Mouse (Mus musculus): Measurements from ENCODE around the gene Rpl21. TPM values are rescaled to one million over a fixed set of nuclear protein-coding genes. Genes with fewer than 3 reads are reported as not detected.

Gene Rpl21
- polyA plus RNA-seq, 1 experiment from 2014 or later, result 302 TPM

DNA sequence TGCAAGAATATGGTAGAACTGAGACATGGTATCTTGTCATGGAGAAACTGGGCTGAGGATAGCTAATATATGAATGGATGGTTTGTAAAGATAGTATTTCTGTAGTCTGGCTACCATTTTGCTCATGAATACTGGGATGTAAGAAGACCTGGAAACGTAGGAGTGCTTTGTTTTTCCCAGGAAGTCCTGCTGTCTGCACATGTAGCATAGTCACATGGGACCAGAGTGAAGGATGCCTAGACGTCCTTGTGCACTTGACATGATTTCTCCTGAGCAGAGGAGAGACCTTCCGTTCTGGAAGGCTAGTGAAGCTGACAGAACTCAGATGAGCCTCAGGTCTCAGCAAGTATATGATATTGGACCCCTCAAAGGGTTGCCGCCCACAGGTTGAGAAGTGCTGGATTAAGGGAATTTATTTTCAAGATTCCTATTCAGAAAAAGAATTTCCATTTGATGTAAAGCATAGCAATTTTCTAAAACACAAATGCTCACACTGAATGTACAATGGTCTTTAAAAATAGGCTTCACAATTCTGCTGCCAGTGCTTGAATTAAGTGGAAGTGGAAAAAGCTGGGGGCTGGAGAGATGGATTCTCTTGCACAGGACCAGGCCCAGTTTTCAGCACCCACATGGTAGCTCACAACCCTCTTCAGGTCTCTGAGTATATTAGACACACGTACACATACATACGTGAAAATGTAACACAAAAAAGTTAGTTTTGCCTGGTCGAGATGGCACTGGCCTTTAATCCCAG lies 5.5 kb downstream of the Rpl21 start:
- ATAC-seq (replicated peaks), result no peak
- Histone ChIP-seq H3K9me3 (no peaks in the 10 kb centered on the region), H3K4me2 (no peak overlapping the region), H3K9ac (no peak overlapping the region), H3K4me3 (no peak overlapping the region), H3K4me1 (peaks cover 11% of the 10 kb centered on the region), H3K27ac (no peak overlapping the region), H3K36me3 (replicated peaks) (peaks cover 23% of the 10 kb centered on the region; the same call in 1 of the 2 replicates), H3K27me3 (replicated peaks) (no peaks in the 10 kb centered on the region)
- WGBS, result 72% methylated on average over 7 of the region's 7 CpGs

DNA sequence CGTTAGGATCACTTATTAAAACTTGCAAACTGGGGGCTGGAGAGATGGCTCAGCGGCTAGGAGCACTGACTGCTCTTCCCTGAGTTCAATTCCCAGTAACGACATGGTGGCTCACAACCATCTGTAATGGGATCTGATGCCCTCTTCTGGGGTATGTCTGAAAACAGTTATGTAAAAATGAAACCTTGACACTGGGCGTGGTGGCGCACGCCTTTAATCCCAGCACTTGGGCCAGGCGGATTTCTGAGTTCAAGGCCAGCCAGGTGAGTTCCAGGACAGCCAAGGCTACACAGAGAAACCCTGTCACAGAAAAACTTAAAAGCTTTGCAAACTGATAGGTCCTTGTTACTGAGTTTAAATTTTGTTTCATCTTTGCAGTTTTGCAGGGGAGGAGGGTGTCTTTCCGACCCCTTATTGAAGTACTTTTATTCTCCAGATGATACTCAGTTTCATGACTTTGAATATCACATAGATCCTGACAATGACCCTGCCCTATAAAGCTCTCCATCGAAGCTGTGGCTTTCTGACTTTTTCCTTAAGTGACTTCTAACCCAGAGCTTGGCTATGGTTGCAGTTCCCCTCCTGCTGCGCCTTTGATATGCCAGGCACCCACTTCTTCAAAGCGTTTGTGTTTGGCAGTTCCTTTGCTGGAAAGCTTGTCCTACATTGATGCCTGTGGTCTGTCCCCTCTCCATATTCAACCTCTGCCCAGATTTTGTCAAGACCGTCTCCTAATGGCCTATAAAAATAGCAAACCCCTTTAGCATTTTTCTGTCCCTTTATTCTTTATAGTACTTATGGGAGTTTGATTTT lies 6.4 kb downstream of the Rpl21 start:
- peak; percentile 40; the same call in 1 of the 2 replicates for ATAC-seq (replicated peaks)
- Histone ChIP-seq H3K36me3 (replicated peaks) (peaks cover 23% of the 10 kb centered on the region; the same call in 1 of the 2 replicates), H3K27me3 (replicated peaks) (no peaks in the 10 kb centered on the region), H3K4me3 (no peak overlapping the region), H3K27ac (no peak overlapping the region), H3K9me3 (no peaks in the 10 kb centered on the region), H3K9ac (no peak overlapping the region), H3K4me2 (no peak overlapping the region), H3K4me1 (peaks cover 6% of the 10 kb centered on the region)
- WGBS, result 61% methylated on average over 12 of the region's 12 CpGs

DNA sequence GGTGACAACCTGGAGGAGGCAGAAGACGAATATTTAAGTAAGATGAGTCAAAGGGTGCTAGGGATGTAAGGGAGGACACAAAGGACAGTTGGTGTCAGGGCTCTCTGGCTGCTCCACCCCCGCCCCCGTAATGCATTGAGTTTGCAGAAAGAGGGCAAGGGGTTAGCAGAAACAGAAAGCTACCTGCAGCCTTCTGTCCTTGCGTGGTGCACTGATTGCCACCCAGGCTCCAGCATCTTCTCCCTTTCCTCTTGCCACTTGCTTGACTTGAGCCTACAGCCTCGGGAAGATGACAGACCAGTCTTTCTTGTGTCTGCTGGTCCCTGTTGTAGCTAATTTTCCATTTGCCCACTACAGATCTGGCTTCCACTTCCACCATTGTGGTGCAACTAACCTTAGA lies 7.1 kb downstream of the Rpl21 start:
- Histone ChIP-seq H3K9ac (no peak overlapping the region), H3K4me3 (no peak overlapping the region), H3K9me3 (no peaks in the 10 kb centered on the region), H3K27me3 (replicated peaks) (no peaks in the 10 kb centered on the region), H3K36me3 (replicated peaks) (peaks cover 23% of the 10 kb centered on the region; the same call in 1 of the 2 replicates), H3K4me1 (peaks cover 3% of the 10 kb centered on the region; the same call in 1 of the 2 replicates), H3K4me2 (no peak overlapping the region), H3K27ac (no peak overlapping the region)
- WGBS, result 64% methylated on average over 5 of the region's 5 CpGs
- no peak for ATAC-seq (replicated peaks)

DNA sequence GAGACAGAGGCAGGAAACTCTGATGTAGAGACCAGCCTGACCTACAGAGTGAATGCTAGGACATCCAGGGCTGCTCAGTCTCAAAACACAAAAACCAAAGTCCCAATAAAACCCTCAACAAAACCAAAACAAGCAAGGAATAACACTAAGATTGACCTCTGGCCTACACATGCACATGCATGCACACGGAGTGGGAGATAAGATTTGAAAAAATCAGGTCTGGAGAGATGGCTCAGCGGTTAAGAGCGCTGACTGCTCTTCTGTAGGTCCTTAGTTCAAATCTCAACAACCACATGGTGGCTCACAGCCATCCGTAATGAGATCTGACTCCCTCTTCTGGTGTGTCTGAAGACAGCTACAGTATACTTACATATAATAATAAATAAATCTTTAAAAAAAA lies 7.7 kb downstream of the Rpl21 start:
- no peaks in the 10 kb centered on the region for H3K27me3 ChIP-seq (replicated peaks)

DNA sequence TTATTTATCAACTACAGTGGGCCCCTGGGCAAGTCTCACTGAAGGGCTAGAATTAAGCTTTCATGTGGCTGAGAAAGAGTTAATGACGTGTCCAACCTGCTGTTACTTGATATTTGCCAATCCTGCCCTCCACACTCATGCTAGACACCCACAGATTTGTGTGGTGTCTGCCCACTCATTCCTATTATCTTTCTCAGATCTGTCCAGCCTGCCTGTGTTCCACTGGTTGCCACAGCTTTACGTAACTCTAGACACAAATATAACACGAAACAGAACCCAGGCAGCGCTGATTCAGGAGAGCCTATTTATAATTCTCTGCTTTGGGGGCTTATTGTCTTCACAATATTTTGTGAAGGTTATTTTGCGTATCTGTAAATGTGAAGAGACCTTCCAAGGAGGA lies 8.6 kb downstream of the Rpl21 start:
- H3K27me3 ChIP-seq (replicated peaks), result no peaks in the 10 kb centered on the region
- no peak for ATAC-seq (replicated peaks)
- H3K9me3 ChIP-seq, result no peaks in the 10 kb centered on the region
- H3K27ac ChIP-seq, result no peak overlapping the region
- H3K4me3 ChIP-seq, result no peak overlapping the region
- no peak overlapping the region for H3K4me2 ChIP-seq
- H3K36me3 ChIP-seq (replicated peaks), result peaks cover 11% of the 10 kb centered on the region; the same call in 1 of the 2 replicates
- no peak overlapping the region for H3K9ac ChIP-seq
- 91% methylated on average over 5 of the region's 5 CpGs for WGBS
- H3K4me1 ChIP-seq, result peaks cover 9% of the 10 kb centered on the region

More for the DNA sequence above, 7.7 kb downstream of the Rpl21 start:
- Histone ChIP-seq H3K4me1 (peaks cover 3% of the 10 kb centered on the region; the same call in 1 of the 2 replicates), H3K4me2 (no peak overlapping the region), H3K4me3 (no peak overlapping the region), H3K36me3 (replicated peaks) (peaks cover 17% of the 10 kb centered on the region; the same call in 1 of the 2 replicates), H3K9ac (no peak overlapping the region), H3K27ac (no peak overlapping the region), H3K9me3 (no peaks in the 10 kb centered on the region)
- WGBS, result 82% methylated on average over 4 of the region's 4 CpGs
- ATAC-seq (replicated peaks), result no peak

DNA sequence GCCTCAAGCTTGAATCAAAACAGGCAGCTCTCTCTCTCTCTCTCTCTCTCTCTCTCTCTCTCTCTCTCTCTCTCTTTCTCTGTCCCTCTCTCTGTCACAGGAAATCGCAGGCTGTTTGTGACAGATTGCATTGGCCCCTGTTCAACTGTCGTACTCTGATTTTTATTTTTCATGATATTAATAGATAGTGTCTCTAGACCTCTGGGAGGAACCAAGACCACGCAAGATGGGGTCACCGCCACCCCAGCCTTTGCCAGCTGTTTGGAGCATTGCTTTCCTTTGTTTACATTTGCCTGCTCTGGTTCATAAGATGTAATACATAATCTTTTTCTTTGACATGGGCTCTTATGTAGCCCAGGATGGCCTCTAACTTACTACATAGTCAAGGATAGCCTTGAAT lies 9.3 kb downstream of the Rpl21 start:
- no peak overlapping the region for H3K27ac ChIP-seq
- peaks cover 4% of the 10 kb centered on the region; the same call in 1 of the 2 replicates for H3K36me3 ChIP-seq (replicated peaks)
- WGBS, result 93% methylated on average over 4 of the region's 4 CpGs

DNA sequence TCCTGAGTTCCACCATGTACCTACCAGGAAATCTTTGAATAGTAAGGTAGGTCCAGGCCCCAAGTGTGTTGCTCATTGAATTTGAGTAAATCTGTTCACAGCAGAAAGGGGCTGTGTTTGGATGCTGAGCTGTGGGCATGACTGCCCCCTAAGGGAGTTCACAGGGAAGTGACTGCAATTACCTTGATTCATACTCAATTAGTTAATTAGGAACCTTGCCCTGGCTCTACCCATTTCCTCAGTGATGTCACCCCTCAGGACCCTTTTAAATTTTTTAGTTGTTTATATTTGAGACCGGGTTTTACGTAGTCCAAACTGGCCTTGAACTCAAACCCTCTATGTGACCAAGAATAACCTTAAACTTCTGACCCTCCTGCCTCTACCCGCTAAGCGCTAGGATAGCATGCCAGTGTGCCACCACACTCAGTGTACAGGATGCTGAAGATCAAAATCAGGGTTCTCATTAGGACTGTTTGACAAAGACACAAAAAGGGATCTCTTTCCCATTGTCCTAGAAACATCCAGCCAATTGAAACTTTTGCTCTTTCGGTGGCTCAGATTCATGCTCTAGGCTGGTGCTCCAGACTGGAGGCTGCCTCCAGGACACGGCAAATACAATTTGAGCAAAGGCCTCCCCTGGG lies 11.7 kb downstream of the Rpl21 start:
- H3K27me3 ChIP-seq (replicated peaks), result no peaks in the 10 kb centered on the region
- H3K4me1 ChIP-seq, result peaks cover 9% of the 10 kb centered on the region
- ATAC-seq (replicated peaks), result peak; percentile 46
- no peaks in the 10 kb centered on the region for H3K9me3 ChIP-seq
- H3K27ac ChIP-seq, result peak overlapping the region; percentile 64
- peak overlapping the region; percentile 64 for H3K9ac ChIP-seq
- H3K4me2 ChIP-seq, result peak overlapping the region; percentile 96
- no peaks in the 10 kb centered on the region for H3K36me3 ChIP-seq (replicated peaks)
- H3K4me3 ChIP-seq, result peak overlapping the region; percentile 67
- 6% methylated on average over 6 of the region's 6 CpGs for WGBS

More for the DNA sequence above, 9.3 kb downstream of the Rpl21 start:
- Histone ChIP-seq H3K4me3 (no peak overlapping the region), H3K4me1 (peaks cover 9% of the 10 kb centered on the region), H3K9ac (no peak overlapping the region), H3K27me3 (replicated peaks) (no peaks in the 10 kb centered on the region), H3K9me3 (no peaks in the 10 kb centered on the region), H3K4me2 (no peak overlapping the region)
- ATAC-seq (replicated peaks), result no peak

DNA sequence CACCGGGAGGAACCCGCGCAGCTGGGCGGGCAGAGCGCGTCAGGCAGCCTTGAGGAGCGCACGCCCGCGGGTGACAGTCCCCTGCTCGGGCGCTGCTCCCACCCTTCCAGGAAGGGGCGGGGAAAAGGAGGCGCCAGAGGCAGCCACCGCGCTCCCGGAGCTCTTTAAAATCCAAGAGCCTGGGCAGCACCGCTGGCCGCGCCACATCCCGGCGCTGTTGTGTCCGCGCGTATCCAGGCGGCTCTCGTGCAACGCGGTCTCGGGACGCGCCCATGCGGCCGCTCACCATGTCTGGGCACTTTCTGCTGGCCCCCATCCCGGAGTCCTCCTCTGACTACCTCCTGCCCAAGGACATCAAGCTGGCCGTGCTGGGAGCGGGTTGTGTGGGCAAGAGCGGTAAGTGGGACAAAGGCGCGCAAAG lies 12.3 kb downstream of the Rpl21 start, which contains the start of gene Rasl11a:
Rasl11a (plus strand) TSS at position 127 of the 421 bp plus-strand sequence.
- H3K27ac ChIP-seq, result peak within 1 kb of the TSS; percentile 64
- peak within 1 kb of the TSS; percentile 96 for H3K4me2 ChIP-seq
- WGBS, result under 1% methylated on average over 39 of the region's 40 CpGs
- H3K9ac ChIP-seq, result peak within 1 kb of the TSS; percentile 64
- ATAC-seq (replicated peaks), result peak; percentile 91
- H3K9me3 ChIP-seq, result no peaks in the 10 kb centered on the region
- H3K36me3 ChIP-seq (replicated peaks), result no peaks in the 10 kb centered on the region
- peak within 1 kb of the TSS; percentile 67 for H3K4me3 ChIP-seq
- H3K4me1 ChIP-seq, result peaks cover 9% of the 10 kb centered on the region
- no peaks in the 10 kb centered on the region for H3K27me3 ChIP-seq (replicated peaks)

DNA sequence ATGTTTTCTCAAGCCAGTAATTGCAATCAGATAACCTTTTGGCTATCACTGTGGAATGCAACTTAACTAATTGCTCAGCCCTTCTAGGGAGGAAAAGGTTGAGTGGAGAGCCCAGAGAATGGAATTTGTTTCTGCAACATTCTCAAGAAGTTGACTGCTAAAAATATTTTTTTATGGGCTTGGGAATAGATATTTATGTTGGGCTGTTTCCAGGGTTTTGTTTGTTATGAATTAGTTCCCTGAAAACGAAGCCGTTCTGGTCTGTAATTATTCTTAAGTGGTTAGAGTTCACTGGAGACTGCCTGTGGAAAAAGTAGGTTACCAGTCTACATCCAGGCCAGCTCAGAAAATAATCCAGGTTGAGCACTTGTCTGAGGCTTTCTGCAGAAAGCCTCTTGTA lies 13.8 kb downstream of the Rpl21 start:
- Histone ChIP-seq H3K9ac (no peak overlapping the region), H3K4me2 (peak overlapping the region; percentile 96), H3K27ac (no peak overlapping the region), H3K9me3 (no peaks in the 10 kb centered on the region), H3K4me3 (no peak overlapping the region), H3K4me1 (peaks cover 9% of the 10 kb centered on the region), H3K27me3 (replicated peaks) (no peaks in the 10 kb centered on the region), H3K36me3 (replicated peaks) (no peaks in the 10 kb centered on the region)
- ATAC-seq (replicated peaks), result no peak
- 82% methylated on average over 2 of the region's 2 CpGs for WGBS

DNA sequence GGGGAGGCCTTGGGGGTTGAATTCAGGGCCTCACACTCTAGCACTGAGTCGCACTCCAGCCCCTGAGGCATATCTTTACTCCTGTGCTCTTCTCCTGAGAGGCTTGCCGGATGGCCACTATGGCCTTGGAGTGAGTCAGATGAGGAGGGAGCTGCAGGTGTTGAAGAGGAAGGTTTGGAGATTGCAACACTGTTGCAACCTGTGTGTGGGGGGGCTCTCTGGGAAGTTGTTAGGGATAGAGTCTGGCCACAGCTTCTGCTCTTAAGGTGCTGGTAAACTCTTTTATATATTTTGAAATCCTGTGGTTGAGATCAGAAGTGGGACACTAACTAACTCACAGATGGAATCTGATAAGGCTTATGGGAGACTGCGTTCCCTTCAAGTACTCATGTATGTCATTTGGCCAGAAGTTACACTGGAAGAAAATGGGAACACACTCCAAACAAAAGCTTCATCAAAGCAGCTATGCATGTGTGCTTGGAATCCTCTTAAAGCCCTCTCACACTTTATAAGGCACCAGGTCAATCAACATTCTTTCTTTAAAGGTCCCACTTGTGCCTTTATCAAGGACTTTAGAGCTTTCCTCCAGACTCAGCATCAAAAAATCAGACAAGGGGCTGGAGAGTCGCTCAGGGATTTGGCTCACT lies 16.4 kb downstream of the Rpl21 start:
- Histone ChIP-seq H3K27ac (no peak overlapping the region), H3K4me3 (no peak overlapping the region), H3K36me3 (replicated peaks) (no peaks in the 10 kb centered on the region), H3K4me2 (no peak overlapping the region), H3K9ac (no peak overlapping the region), H3K27me3 (replicated peaks) (no peaks in the 10 kb centered on the region), H3K9me3 (no peaks in the 10 kb centered on the region), H3K4me1 (peaks cover 9% of the 10 kb centered on the region)
- 93% methylated on average over 4 of the region's 4 CpGs for WGBS
- no peak for ATAC-seq (replicated peaks)

DNA sequence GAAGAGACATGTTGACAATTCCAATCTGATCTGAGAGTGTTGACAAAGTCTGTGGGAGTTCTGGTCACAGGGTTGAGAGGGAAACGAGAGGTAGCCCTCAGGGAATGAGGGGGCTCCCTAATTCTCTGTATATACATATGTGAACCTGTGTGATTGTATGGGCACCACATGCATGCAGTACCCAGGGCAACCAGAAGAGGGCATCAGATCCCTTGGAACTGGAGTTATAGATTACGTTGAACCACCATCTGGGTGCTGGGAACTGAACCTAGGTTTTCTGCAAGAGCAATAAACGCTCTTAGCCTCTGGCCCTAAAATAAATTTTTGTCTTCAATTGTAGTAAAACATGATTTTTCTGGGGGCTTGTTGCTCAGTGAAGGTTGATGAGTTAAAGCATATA lies 23.4 kb downstream of the Rpl21 start:
- WGBS, result 93% methylated on average over 3 of the region's 3 CpGs
- H3K9ac ChIP-seq, result no peak overlapping the region
- no peaks in the 10 kb centered on the region for H3K36me3 ChIP-seq (replicated peaks)
- no peak overlapping the region for H3K4me3 ChIP-seq
- H3K27me3 ChIP-seq (replicated peaks), result no peaks in the 10 kb centered on the region
- H3K4me2 ChIP-seq, result no peak overlapping the region
- no peak for ATAC-seq (replicated peaks)
- H3K9me3 ChIP-seq, result no peaks in the 10 kb centered on the region
- no peak overlapping the region for H3K27ac ChIP-seq
- H3K4me1 ChIP-seq, result no peaks in the 10 kb centered on the region

All from midbrain, embryonic 15.5 days (tissue).